Mouse (Mus musculus): ENCODE data around the gene Btbd35f16. TPM values are rescaled to one million over a fixed set of nuclear protein-coding genes. Genes with fewer than 3 reads are reported as not detected.

The Btbd35f16 gene
- polyA plus RNA-seq (2015; fragmentation: Nextera tagmentation; extraction: Ambion mirVana), result not detected in 2 replicates

GRCm38 (mm10) chrX:3956902-3957301, at the start of gene Btbd35f16:
TSS of gene Btbd35f16 (minus strand) at chrX:3957002.

Other genes with a start within 250 kb of the Btbd35f16 start
- not detected in 2 replicates for gene Btbd35f10, start 204.1 kb downstream of the Btbd35f16 start, polyA plus RNA-seq (2015; fragmentation: Nextera tagmentation; extraction: Ambion mirVana)
- not detected in 2 replicates for gene Btbd35f3, start 80.7 kb upstream of the Btbd35f16 start, polyA plus RNA-seq (2015; fragmentation: Nextera tagmentation; extraction: Ambion mirVana)
- gene Btbd35f28, start 239.6 kb upstream of the Btbd35f16 start, polyA plus RNA-seq (2015; fragmentation: Nextera tagmentation; extraction: Ambion mirVana), result not detected in 2 replicates